Mouse (Mus musculus) limb, embryonic 13.5 days (tissue): ENCODE data around the gene Olfr629. TPM values are rescaled to one million over a fixed set of nuclear protein-coding genes. Genes with fewer than 3 reads are reported as not detected.

Experiments
- ATAC-seq: fragments of 200-750 bp; cut with Nextera tagmentation; 2 replicates; pipeline ENCODE4 v1.8.0; 2017; ENCODE audit warnings: low read depth, moderate number of reproducible peaks, moderate TSS enrichment; ENCODE audit not compliant: low FRiP score
- H3K27ac ChIP-seq: fragments of 300-500 bp; sonication (generic); 2 replicates; pipeline ENCODE4 v1.5.1; 2015; ENCODE audit warnings: inconsistent platforms, mild to moderate bottlenecking, moderate library complexity
- H3K27me3 ChIP-seq: fragments of 300-500 bp; sonication (generic); 2 replicates; pipeline ENCODE4 v1.6.1; 2015; ENCODE audit warnings: mild to moderate bottlenecking, inconsistent platforms
- H3K36me3 ChIP-seq: fragments of 300-500 bp; sonication (generic); 2 replicates; pipeline ENCODE4 v1.6.1; 2015; ENCODE audit warnings: inconsistent platforms, mild to moderate bottlenecking, moderate library complexity
- H3K4me1 ChIP-seq: fragments of 300-500 bp; sonication (generic); 2 replicates; pipeline ENCODE4 v1.6.1; 2015; ENCODE audit warnings: inconsistent platforms
- H3K4me2 ChIP-seq: fragments of 300-500 bp; sonication (generic); replicated peaks from 2 replicates; pipeline ENCODE4 v1.6.1; 2015; ENCODE audit warnings: inconsistent platforms, mild to moderate bottlenecking, moderate library complexity
- H3K4me3 ChIP-seq: fragments of 300-500 bp; sonication (generic); 2 replicates; pipeline ENCODE4 v1.5.1; 2015; ENCODE audit warnings: moderate library complexity, mild to moderate bottlenecking, inconsistent platforms
- H3K9ac ChIP-seq: fragments of 300-500 bp; sonication (generic); 2 replicates; pipeline ENCODE4 v1.6.1; 2015; ENCODE audit warnings: mild to moderate bottlenecking, inconsistent platforms
- H3K9me3 ChIP-seq: fragments of 300-500 bp; sonication (generic); 2 replicates; pipeline ENCODE4 v1.6.1; 2016; ENCODE audit warnings: inconsistent platforms
- WGBS: fragments of 180-500 bp; shearing (Covaris S2); methylation state at CpG from one replicate; pipeline ENCODE4 v1.1.7; 2015; 5-methylcytosine and 5-hydroxymethylcytosine counted together
- polyA plus RNA-seq: library from polyadenylated mRNA; unstranded; fragments of >200 nt; fragmentation: Nextera tagmentation; extraction: Ambion mirVana; gene quantifications from 2 replicates; pipeline ENCODE4 v1.2.1, GENCODE M21; 2015

Gene Olfr629
- polyA plus RNA-seq, 1 experiment from 2014 or later = not detected

GRCm38 (mm10) chr7:103712024-103712423 is 32.7 kb downstream of the Olfr629 start:
- Histone ChIP-seq H3K4me1 (no peaks in the 10 kb centered on the region), H3K27me3 (no peaks in the 10 kb centered on the region), H3K9me3 (no peaks in the 10 kb centered on the region), H3K27ac (no peak overlapping the region), H3K4me2 (no peak overlapping the region), H3K9ac (no peak overlapping the region), H3K4me3 (no peak overlapping the region), H3K36me3 (no peaks in the 10 kb centered on the region)
- WGBS = 31% methylated on average over 2 of the region's 2 CpGs
- ATAC-seq = no peak

- Histone ChIP-seq H3K27me3 (no peaks in the 10 kb centered on the region), H3K27ac (no peak overlapping the region), H3K4me2 (no peak overlapping the region), H3K4me1 (no peaks in the 10 kb centered on the region), H3K9ac (no peak overlapping the region), H3K9me3 (no peaks in the 10 kb centered on the region), H3K4me3 (no peak overlapping the region), H3K36me3 (no peaks in the 10 kb centered on the region)
- ATAC-seq = no peak
- 90% methylated on average over 4 of the region's 4 CpGs for WGBS
Measured at GRCm38 (mm10) chr7:103699469-103699868, 45.3 kb downstream of the Olfr629 start.

Other genes starting within 250 kb of the Olfr629 start
- not detected in 2 replicates for gene Olfr609, start 246.9 kb downstream of the Olfr629 start, polyA plus RNA-seq
- gene Olfr610, start 232.8 kb downstream of the Olfr629 start, polyA plus RNA-seq = not detected in 2 replicates
- not detected in 2 replicates for gene Olfr611, start 224.1 kb downstream of the Olfr629 start, polyA plus RNA-seq
- gene Olfr612, start 202.2 kb downstream of the Olfr629 start, polyA plus RNA-seq = not detected in 2 replicates
- not detected in 2 replicates for gene Olfr613, start 196.9 kb downstream of the Olfr629 start, polyA plus RNA-seq
- not detected in 2 replicates for gene Olfr615, start 188.9 kb downstream of the Olfr629 start, polyA plus RNA-seq
- not detected in 2 replicates for gene Olfr616, start 175.8 kb downstream of the Olfr629 start, polyA plus RNA-seq
- not detected in 2 replicates for gene Olfr617, start 171.9 kb downstream of the Olfr629 start, polyA plus RNA-seq
- not detected in 2 replicates for gene Olfr618, start 154.8 kb downstream of the Olfr629 start, polyA plus RNA-seq
- gene Olfr619, start 144.4 kb downstream of the Olfr629 start, polyA plus RNA-seq = not detected in 2 replicates
- gene Olfr620, start 132.4 kb downstream of the Olfr629 start, polyA plus RNA-seq = not detected in 2 replicates
- gene Olfr622, start 102.2 kb downstream of the Olfr629 start, polyA plus RNA-seq = not detected in 2 replicates
- gene Olfr623, start 81.2 kb downstream of the Olfr629 start, polyA plus RNA-seq = not detected in 2 replicates
- 0.08 TPM in 1 of 2 replicates, not detected in the other for gene Olfr624, start 73.8 kb downstream of the Olfr629 start, polyA plus RNA-seq
- gene Olfr625-ps1, start 62.2 kb downstream of the Olfr629 start, polyA plus RNA-seq = not detected in 2 replicates
- gene Olfr243, start 30.3 kb downstream of the Olfr629 start, polyA plus RNA-seq = not detected in 2 replicates
- gene Olfr628, start 14.6 kb downstream of the Olfr629 start, polyA plus RNA-seq = not detected in 2 replicates
- gene Olfr630, start 12.4 kb upstream of the Olfr629 start, polyA plus RNA-seq = not detected in 2 replicates
- not detected in 2 replicates for gene Olfr69, start 26.7 kb upstream of the Olfr629 start, polyA plus RNA-seq
- not detected in 2 replicates for gene Olfr68, start 34.8 kb upstream of the Olfr629 start, polyA plus RNA-seq
- gene Olfr67, start 46.9 kb upstream of the Olfr629 start, polyA plus RNA-seq = not detected in 2 replicates
- gene Hbb-bt, start 69.1 kb upstream of the Olfr629 start, polyA plus RNA-seq = 1,810 and 1,860 TPM in 2 replicates
- gene Hbb-bs, start 83.2 kb upstream of the Olfr629 start, polyA plus RNA-seq = 3,715 and 3,820 TPM in 2 replicates
- not detected in 2 replicates for gene Hbb-bh2, start 95.6 kb upstream of the Olfr629 start, polyA plus RNA-seq
- 61.1 and 82.5 TPM in 2 replicates for gene Hbb-bh1, start 98.2 kb upstream of the Olfr629 start, polyA plus RNA-seq
- gene Hbb-y, start 108.3 kb upstream of the Olfr629 start, polyA plus RNA-seq = 6,754 and 6,825 TPM in 2 replicates
- gene Olfr66, start 141.3 kb upstream of the Olfr629 start, polyA plus RNA-seq = not detected in 2 replicates
- not detected in 2 replicates for gene Olfr64, start 149.5 kb upstream of the Olfr629 start, polyA plus RNA-seq
- not detected in 2 replicates for gene Olfr65, start 158.5 kb upstream of the Olfr629 start, polyA plus RNA-seq
- gene Olfr631, start 183.9 kb upstream of the Olfr629 start, polyA plus RNA-seq = not detected in 2 replicates
- gene Olfr632, start 189.4 kb upstream of the Olfr629 start, polyA plus RNA-seq = not detected in 2 replicates
- not detected in 2 replicates for gene Olfr633, start 199.5 kb upstream of the Olfr629 start, polyA plus RNA-seq
- not detected in 2 replicates for gene Olfr635, start 226.2 kb upstream of the Olfr629 start, polyA plus RNA-seq